Mouse (Mus musculus) embryonic fibroblast, embryonic 13.5 days (primary cell): ENCODE data around the gene Zfp81.

Source experiments
- CTCF ChIP-seq: IDR thresholded peaks from 2 replicates; pipeline ENCODE4 v1.5.1; 2011; ENCODE audit warnings: mild to moderate bottlenecking, control low read depth, low read length, moderate library complexity, borderline replicate concordance; ENCODE audit not compliant: insufficient read depth
- POLR2A ChIP-seq: IDR thresholded peaks from 2 replicates; pipeline ENCODE4 v1.6.1; 2011; ENCODE audit warnings: low read depth, mild to moderate bottlenecking, control low read depth, low read length, moderate library complexity

- TF ChIP-seq CTCF (no peak), POLR2A (no peak)
Observed at GRCm38 (mm10) chr17:33372795-33373194, 14.1 kb upstream of the Zfp81 start.
